Mouse (Mus musculus): Measurements from ENCODE around the gene Pla1a.

DNA sequence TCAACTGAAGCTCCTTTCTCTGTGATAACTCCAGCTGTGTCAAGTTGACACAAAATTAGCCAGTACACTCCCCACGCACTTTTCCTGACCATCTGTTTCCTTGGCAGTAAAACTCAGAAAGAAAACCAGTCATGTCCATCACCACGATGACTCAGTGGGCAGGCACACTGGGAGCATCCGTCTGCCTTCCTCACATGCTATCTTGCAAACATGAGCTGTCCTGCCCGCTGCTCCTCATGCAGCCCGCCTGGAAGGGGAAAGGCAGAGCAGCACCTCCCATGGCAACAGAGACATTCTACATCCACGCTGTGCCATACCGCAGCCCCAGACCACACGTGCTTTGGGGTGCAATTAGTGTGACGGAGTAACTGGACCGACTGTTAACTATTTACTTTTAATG lies 64.6 kb downstream of the Pla1a start:
- TF ChIP-seq CTCF (IDR thresholded peaks at IDR 0.05; ENCODE audit: control insufficient read depth, insufficient read depth, insufficient replicate concordance, low read depth, low read length) (no peak), POLR2A (IDR thresholded peaks at IDR 0.05; ENCODE audit: control insufficient read depth, low read depth, low read length) (no peak)
